Mouse (Mus musculus): ENCODE data around the gene Rgs5. TPM values are rescaled to one million over a fixed set of nuclear protein-coding genes. Genes with fewer than 3 reads are reported as not detected.

Gene Rgs5
- total RNA-seq, 1 experiment from 2014 or later, result not detected

DNA sequence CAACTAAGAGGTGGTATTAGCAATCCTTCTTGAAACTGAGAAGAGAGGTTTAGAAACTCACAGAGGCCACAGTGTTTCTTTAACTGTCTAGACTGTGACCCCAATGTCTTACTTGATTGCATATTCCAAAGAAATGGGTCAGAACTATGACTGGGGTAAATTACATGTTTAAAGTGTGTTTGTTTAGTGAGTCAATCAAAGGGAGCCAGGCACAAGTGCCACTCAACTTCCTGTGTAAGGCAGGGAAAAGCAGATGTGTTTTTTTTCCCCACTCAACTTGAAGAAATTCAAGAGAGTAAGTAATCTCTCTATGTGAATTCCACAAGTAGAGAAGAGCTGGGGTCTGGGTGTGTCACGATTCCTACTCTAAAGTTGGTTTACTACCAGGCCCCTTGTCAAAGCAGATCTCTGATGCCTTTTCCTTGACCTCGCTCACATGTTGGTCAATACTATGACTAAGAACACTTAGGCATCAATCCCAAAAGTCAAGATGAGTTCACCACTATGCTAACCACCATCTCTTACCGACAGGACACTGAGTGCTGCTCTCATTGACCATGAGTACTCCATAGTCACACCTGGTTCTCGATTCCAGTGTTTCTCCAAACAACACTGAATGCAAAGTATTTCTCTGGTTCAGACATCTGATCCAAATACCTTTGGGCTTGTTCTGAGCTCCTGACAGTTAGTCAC, 49.2 kb downstream of the Rgs5 start:
- ATAC-seq (replicated peaks; ENCODE audit: low read depth, poor library complexity, severe bottlenecking), result no peak

DNA sequence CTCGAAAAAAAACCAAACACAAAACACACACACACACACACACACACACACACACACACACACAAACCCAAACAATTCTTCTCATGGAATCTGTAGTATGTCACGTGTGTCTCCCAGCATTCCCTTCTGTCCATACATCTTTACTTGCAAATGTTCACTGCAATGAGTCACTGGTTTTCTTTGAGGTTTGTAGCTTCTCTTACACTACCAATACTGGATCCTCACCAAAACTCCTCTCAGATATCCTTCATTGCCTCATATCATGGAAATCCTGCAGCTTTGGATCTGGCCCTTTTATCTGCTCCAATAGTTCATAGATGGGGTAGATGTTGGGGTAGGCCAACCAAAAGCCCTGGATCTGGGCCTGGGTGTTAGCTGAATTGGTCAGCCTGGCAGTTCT, 66.5 kb downstream of the Rgs5 start:
- ATAC-seq (replicated peaks; ENCODE audit: low read depth, poor library complexity, severe bottlenecking), result no peak

DNA sequence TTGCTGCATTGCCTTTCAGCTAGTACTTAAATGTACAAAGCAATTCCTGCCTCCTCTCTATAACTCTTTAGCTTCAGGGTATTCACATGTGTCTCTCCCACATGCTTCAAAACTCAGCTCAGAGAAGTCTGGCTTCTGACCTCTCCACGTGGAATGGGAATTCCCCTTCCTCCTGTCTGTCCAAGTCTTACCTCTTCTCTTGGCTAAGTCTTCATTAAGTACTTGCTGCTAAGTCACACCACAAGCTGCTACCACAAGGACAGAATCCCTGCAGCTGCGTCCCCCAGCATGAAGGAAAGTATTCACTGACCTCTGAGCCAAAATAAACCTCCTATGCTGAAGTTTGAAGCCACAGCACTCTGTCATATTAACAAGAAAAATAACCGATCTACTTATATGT, 71.0 kb downstream of the Rgs5 start:
- ATAC-seq (replicated peaks; ENCODE audit: low read depth, poor library complexity, severe bottlenecking), result no peak

DNA sequence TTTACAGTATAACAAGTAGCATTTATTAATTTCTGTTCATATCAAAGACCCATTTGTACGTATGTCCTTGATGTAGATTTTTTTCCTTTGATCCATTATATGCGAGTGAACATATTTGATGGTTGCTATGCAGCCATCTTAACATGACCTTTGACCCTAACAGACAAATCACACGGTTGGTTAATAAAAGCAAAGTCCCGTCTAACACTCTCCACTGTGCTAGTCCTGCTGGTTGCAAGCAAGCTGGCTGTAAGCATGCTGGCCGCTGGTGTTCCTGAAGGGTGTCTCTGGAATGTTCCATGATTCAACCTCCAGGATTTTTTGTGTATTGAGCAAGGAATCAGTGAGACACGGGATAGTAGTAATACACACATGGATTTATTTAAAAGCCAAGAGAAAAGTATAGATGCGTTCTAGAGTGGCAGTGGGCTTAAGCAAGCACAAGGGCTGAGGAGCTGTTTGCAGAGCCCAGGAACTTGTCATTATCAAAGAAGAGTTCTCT, 75.3 kb downstream of the Rgs5 start:
- ATAC-seq (replicated peaks; ENCODE audit: low read depth, poor library complexity, severe bottlenecking), result no peak

DNA sequence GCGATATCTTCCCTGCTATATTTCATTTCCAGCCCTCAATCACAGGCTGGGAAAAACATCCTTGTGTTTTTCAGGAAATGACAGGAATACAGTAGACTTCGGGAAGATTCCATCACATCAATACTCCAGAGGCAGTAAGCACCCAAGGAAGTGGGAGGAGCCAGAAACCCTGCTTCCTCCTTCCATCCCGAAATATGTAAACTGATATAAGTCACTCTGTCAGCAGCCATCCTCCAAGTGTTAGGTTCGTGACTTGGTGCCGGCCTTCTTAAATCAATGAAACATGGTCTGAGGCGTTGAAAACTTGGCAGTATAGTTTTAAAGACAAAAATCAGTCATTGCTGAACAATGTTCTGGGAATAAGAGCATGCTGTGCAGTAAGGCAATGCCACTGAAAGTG, 80.8 kb downstream of the Rgs5 start:
- no peak for ATAC-seq (replicated peaks; ENCODE audit: low read depth, poor library complexity, severe bottlenecking)

DNA sequence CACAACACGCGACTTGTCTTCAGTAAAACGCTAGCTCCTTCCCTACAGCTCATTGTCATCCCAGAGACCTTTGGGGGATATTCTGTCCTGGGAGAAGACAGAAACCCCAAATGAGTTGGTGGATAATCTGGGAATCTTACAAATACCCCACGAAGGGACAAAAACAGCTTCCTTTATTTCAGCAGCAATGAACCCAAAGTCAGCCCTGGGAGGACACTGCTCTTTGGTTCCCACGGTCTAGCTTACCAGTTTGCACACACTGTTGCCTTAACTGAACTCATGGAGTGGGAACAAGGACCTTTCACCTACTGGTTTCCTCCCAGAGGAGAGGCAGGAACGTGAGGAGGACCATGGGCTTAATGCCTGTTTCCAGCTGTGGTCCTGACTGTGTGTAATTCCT, 81.9 kb downstream of the Rgs5 start:
- ATAC-seq (replicated peaks; ENCODE audit: low read depth, poor library complexity, severe bottlenecking), result no peak

DNA sequence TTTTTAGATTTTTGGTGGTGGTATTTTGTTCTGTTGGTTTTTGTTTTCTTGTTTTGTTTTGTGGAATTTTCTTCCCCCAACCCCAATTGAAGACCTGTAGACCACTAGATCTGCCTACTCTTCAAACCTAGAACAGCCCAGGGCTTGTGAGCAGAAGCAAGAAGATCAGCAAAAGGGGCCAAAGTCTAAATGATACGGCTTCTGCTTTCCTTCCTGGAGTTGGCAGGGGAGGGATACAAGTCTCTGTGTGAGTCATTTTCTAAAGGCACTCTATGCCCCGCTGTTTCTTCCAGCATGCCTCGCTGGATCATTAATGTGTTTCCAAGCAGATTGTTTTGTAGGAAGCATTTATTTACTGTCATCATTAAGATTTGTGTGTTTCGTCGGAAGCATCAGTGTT, 85.8 kb downstream of the Rgs5 start:
- no peak for ATAC-seq (replicated peaks; ENCODE audit: low read depth, poor library complexity, severe bottlenecking)

Other genes with a start within 250 kb of the Rgs5 start
- gene Nuf2, start 124.0 kb upstream of the Rgs5 start, total RNA-seq (2017), result 137 and 163 TPM in 2 replicates
- gene Rgs4, start 92.1 kb downstream of the Rgs5 start, total RNA-seq (2017), result not detected in 2 replicates